Mouse (Mus musculus) small intestine, adult 2 months (tissue): ENCODE results near the gene Rdx. TPM values are rescaled to one million over a fixed set of nuclear protein-coding genes. Genes with fewer than 3 reads are reported as not detected.

Experiments used
- H3K27ac ChIP-seq: fragments of 200-500 bp; 2 replicates; pipeline ENCODE4 v1.5.1; 2012; ENCODE audit warnings: low read depth, low read length, control low read depth, inconsistent platforms; ENCODE audit not compliant: insufficient read depth
- H3K27me3 ChIP-seq: fragments of 200-500 bp; 2 replicates; pipeline ENCODE4 v1.6.1; 2012; ENCODE audit warnings: mild to moderate bottlenecking, moderate library complexity, low read length, inconsistent platforms; ENCODE audit not compliant: control insufficient read depth, insufficient read depth
- H3K36me3 ChIP-seq: fragments of 200-500 bp; 2 replicates; pipeline ENCODE4 v1.6.1; 2012; ENCODE audit warnings: mild to moderate bottlenecking, low read length, control low read depth, inconsistent platforms; ENCODE audit not compliant: control insufficient read depth, insufficient read depth
- H3K4me1 ChIP-seq: fragments of 200-500 bp; 2 replicates; pipeline ENCODE4 v1.6.1; 2012; ENCODE audit warnings: low read length, inconsistent platforms, mixed read lengths; ENCODE audit not compliant: control insufficient read depth, insufficient read depth, insufficient read length
- H3K4me3 ChIP-seq: fragments of 200-500 bp; 2 replicates; pipeline ENCODE4 v1.5.1; 2012; ENCODE audit warnings: low read depth, mild to moderate bottlenecking, control low read depth, inconsistent platforms, low read length, moderate library complexity
- CTCF ChIP-seq: fragments of 200-500 bp; IDR thresholded peaks from 2 replicates; pipeline ENCODE4 v1.5.1; 2012; ENCODE audit warnings: low read depth, mild to moderate bottlenecking, control low read depth, inconsistent platforms, low read length, moderate library complexity, mixed read lengths; ENCODE audit not compliant: insufficient replicate concordance, insufficient read length; ENCODE audit errors: extremely low read depth
- POLR2A ChIP-seq: fragments of 200-500 bp; IDR thresholded peaks from 2 replicates; pipeline ENCODE4 v1.6.1; 2012; ENCODE audit warnings: low read depth, mild to moderate bottlenecking, control low read depth, inconsistent platforms, low read length, moderate library complexity
- WGBS: fragments of 180-500 bp; shearing (Covaris S2); methylation state at CpG from one replicate; pipeline ENCODE4 v1.1.7; 2018; 5-methylcytosine and 5-hydroxymethylcytosine counted together
- polyA plus RNA-seq: library from polyadenylated mRNA; depleted of rRNA; stranded (reverse); fragments of >200 nt; gene quantifications from 2 replicates; pipeline ENCODE4 v1.2.3, GENCODE M21; 2012; rRNA removed

Gene Rdx
- 0.96 and 1.4 TPM in 2 replicates for polyA plus RNA-seq

DNA sequence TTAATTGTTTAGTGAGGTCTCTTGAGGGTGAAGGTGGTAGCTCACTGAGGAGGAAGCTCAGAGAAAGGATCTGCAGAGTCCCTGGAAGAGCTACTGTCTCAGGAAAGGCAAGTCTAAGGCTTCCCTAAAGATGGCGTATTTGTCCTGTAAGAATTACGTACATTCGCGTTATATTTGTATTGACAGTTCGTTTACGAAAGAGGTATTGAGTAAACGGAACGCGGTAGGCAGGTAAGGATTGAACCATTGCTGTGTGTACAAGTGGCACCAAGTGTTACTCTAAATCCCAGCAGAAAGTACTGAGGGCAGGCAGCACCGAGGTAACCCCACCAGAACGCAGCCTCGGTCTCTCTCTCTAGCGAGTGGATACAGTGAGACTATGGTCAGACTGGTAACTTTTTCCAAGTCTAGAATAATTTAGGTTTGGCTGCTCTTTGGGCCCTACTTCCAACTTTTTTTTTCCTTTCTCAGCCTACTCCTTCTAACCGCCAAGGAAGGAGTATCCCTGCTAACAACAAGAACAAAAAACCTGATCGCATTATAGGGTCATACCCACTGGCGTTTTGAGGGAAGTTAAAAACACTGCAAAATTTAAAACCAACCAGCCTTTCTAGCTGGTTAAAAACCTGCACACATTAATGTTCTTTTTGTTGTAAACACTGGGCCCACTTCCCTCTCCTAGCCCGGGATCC, at the start of gene Rdx:
Gene Rdx, plus strand, starts transcription at position 45 of the 692 bp plus-strand sequence.
- Histone ChIP-seq H3K4me1 (no peaks in the 10 kb centered on the region), H3K36me3 (no peaks in the 10 kb centered on the region), H3K4me3 (peak within 1 kb of the TSS; percentile 66), H3K27me3 (peaks cover 23% of the 10 kb centered on the region), H3K27ac (peak within 1 kb of the TSS; percentile 8)
- WGBS: 10% methylated on average over 17 of the region's 17 CpGs
- TF ChIP-seq CTCF: no peak
- no peak for TF ChIP-seq POLR2A

DNA sequence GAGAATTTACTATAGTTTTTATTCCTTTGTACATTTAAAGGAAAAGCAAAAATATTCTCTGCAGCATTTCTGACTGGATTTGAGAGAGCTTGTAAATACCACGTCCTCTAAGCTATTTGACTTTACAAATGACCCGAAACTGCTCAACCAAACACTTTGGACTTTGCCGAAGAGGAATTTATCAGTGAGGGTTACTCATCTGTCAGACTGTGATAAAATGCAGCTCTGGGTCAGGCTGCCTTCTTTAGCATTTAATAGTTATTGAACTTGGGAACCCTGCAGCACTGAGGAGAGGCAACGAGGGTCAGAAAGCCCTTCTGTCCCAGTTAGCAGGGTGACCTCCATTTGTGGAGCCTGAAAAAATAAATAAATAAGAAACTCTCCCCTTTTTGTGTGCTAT, 43.5 kb upstream of the Rdx start:
- no peak overlapping the region for H3K27ac ChIP-seq
- H3K4me3 ChIP-seq: no peak overlapping the region
- no peaks in the 10 kb centered on the region for H3K27me3 ChIP-seq
- H3K4me1 ChIP-seq: no peaks in the 10 kb centered on the region
- no peaks in the 10 kb centered on the region for H3K36me3 ChIP-seq
- no peak for TF ChIP-seq CTCF
- WGBS: 19% methylated on average over 4 of the region's 4 CpGs

DNA sequence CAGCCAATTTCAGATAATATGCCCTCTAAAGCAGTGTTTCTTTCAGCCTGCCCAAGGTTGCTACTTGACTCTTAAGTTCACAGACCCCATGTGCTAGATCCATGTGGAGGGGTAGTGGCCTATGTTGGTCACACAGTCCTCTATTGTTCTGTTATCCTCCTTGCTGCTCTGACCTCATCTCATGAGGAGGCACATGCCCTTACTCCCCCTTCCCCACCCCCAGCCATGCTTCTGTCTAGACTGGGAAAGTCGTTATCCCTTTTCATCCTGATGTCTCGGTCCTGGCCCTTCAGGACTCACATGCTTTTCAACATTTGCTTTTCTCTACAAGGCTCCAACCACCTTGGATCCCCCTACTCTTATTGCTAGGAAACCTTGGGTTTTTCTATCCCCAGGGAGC, 39.6 kb upstream of the Rdx start:
- WGBS: 51% methylated on average over 2 of the region's 2 CpGs
- Histone ChIP-seq H3K4me3 (no peak overlapping the region), H3K27ac (no peak overlapping the region), H3K27me3 (no peaks in the 10 kb centered on the region; the same call in 1 of the 2 replicates), H3K36me3 (no peaks in the 10 kb centered on the region), H3K4me1 (no peaks in the 10 kb centered on the region)
- TF ChIP-seq CTCF (no peak), POLR2A (no peak)

DNA sequence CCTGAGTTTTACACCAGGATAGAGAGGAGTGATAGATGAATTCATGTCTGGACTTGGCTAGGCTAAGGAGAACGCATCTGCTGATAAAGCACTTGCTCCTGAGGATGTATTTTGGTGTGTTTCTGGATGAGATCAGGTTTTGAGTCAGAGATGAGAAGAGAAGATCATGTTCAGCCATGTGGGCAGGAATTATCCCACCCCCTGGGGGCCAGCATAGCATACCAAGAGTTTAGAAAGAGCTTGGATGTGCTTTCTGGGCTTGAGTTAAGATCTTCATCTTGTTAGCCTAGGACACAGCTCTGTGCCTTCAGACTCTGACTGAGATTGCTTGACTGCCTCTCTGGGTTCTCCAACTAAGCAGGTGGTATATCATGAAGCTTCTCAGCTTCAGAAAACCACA, 38.5 kb upstream of the Rdx start:
- no peak overlapping the region for H3K27ac ChIP-seq
- TF ChIP-seq CTCF: no peak
- TF ChIP-seq POLR2A: no peak
- H3K4me1 ChIP-seq: no peaks in the 10 kb centered on the region
- H3K27me3 ChIP-seq: no peaks in the 10 kb centered on the region; the same call in 1 of the 2 replicates
- H3K36me3 ChIP-seq: no peaks in the 10 kb centered on the region
- WGBS: 76% methylated on average over 1 of the region's 1 CpGs
- H3K4me3 ChIP-seq: no peak overlapping the region

DNA sequence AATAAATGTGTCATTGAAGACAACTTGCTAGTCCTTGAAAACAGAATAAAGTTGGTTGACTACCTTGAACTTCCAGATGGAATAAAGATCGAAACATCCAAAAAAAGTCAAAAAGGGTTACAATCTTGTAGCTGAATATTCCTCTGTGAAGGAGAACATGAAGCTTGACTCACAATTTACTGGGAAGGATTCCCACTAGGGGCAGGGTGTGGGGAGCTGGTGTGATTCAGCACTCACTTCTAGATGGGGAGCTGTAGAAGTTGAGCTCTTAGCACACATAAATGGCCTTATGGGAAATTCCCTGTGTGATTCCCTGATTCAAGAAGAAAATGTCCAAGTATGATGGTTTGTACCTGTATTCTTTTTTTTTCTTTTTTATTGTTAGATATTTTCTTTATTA, 34.7 kb upstream of the Rdx start:
- H3K4me1 ChIP-seq: no peaks in the 10 kb centered on the region
- no peak overlapping the region for H3K4me3 ChIP-seq
- TF ChIP-seq POLR2A (no peak), CTCF (no peak)
- H3K36me3 ChIP-seq: no peaks in the 10 kb centered on the region
- 96% methylated on average over 1 of the region's 1 CpGs for WGBS
- H3K27ac ChIP-seq: no peak overlapping the region
- H3K27me3 ChIP-seq: no peaks in the 10 kb centered on the region; the same call in 1 of the 2 replicates

DNA sequence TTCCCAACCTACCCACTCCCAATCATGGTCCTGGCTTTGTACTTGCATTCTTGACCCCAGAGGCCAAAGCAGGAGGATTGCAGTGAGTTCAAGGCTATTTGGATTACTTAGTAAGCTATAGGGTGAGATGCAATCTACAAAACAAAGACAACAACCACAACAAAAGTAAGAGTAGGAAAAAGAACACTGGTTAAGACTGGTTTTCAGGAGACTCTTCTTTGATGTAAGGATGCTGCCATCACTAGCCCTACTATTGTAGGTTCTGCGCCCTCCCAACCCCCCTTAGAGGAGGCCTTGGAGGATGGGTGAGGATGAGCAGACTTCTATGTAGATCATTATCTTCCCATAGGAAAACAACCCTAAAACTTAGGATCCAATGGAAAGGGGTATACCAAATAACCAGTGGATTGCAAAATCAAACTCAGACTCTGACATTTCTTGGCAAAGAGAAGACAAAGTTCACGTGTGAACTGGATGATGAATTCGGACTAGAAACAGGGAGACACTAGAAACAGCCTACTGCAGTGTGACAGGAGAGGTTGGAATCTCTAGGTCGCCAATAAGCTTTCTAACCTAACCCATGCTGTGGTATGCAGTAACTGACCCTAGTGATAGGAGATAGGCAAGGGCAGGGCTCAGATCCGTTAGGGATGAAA, 34.1 kb upstream of the Rdx start:
- Histone ChIP-seq H3K4me1 (no peaks in the 10 kb centered on the region), H3K27ac (no peak overlapping the region), H3K4me3 (no peak overlapping the region), H3K36me3 (no peaks in the 10 kb centered on the region), H3K27me3 (no peaks in the 10 kb centered on the region; the same call in 1 of the 2 replicates)
- 67% methylated on average over 5 of the region's 5 CpGs for WGBS
- TF ChIP-seq CTCF (no peak), POLR2A (no peak)

DNA sequence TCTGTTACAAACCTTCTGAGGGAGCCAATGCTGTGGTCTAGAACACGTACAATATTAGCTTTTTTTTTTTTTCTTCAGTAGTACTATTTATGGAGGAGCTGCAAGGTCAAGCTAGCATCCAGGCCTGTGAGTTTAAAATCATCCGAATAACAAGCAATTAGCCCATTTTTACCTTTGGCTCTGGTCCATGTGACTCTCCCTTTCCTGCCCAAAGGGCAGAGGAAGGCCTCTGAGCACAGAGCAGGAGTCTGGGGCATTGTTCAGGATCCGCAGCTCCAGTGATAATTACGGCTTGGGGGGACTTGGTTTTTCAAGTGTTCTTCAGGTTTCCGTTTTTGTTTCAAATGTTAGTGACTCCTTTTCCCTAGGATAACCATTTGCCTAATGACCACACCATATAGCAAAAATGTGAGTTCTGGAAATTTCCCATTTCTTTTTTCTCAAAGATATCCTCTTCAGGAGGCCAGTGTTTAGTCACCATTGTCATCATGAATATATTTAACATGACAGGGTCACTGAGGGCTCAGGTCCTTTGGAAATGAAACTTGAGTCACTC, 33.0 kb upstream of the Rdx start:
- Histone ChIP-seq H3K27me3 (no peaks in the 10 kb centered on the region; the same call in 1 of the 2 replicates), H3K36me3 (no peaks in the 10 kb centered on the region), H3K4me1 (no peaks in the 10 kb centered on the region), H3K4me3 (no peak overlapping the region), H3K27ac (no peak overlapping the region)
- TF ChIP-seq POLR2A (no peak), CTCF (no peak)
- 68% methylated on average over 5 of the region's 5 CpGs for WGBS
